Mouse (Mus musculus): ENCODE results near the gene Cbr3.

DNA sequence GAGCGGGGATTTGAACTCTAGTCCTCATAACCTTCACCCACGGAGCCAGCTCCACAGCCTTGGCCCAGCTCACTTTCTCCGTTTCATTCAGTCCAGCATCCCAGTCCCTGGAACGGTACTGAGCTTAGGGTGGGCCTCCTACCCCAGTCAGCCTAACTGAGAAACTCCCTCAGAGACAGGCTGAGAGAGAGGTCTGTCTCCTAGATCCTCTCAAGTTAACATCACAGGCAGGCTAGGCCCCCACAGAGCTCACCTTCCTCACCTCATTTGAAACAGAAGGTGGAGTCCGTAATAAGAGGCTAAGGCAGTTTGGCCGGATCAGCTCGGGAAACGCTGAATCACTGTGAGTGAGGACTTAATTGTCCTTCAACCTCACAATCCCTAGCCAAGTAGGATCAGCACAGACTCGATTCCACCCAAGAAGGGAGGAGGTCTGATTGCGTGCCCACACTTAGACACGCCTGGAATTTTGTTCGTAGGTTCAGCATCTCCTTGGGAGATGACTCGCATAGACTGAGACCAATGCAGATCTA, 793 bp upstream of the Cbr3 start:
- TF ChIP-seq CTCF (IDR thresholded peaks at IDR 0.05; ENCODE audit: low read depth, low read length): no peak
- TF ChIP-seq POLR2A (IDR thresholded peaks at IDR 0.05; ENCODE audit: insufficient read depth, low read length): no peak
